Mouse (Mus musculus) midbrain, postnatal 0 days (tissue): ENCODE results near the gene Tgfbr2. TPM values are rescaled to one million over a fixed set of nuclear protein-coding genes. Genes with fewer than 3 reads are reported as not detected.

ENCODE experiments used
- ATAC-seq: fragments of 200-750 bp; cut with Nextera tagmentation; 2 replicates; pipeline ENCODE4 v1.8.0; 2017; ENCODE audit warnings: moderate number of reproducible peaks, mild to moderate bottlenecking, moderate TSS enrichment, moderate library complexity; ENCODE audit not compliant: low FRiP score
- DNase-seq: peaks from one replicate; pipeline ENCODE4 v3.0.0-alpha.2; 2015; ENCODE audit warnings: low spot score
- H3K27ac ChIP-seq: fragments of 300-500 bp; sonication (generic); 2 replicates; pipeline ENCODE4 v1.5.1; 2014; ENCODE audit warnings: low read depth, mild to moderate bottlenecking, low read length, mixed read lengths
- H3K27me3 ChIP-seq: fragments of 300-500 bp; sonication (generic); 2 replicates; pipeline ENCODE4 v1.6.1; 2014; ENCODE audit warnings: low read length, control low read depth, mixed read lengths; ENCODE audit not compliant: insufficient read depth
- H3K36me3 ChIP-seq: fragments of 300-500 bp; sonication (generic); 2 replicates; pipeline ENCODE4 v1.6.1; 2014; ENCODE audit warnings: low read length, control low read depth, mixed read lengths; ENCODE audit not compliant: insufficient read depth
- H3K4me1 ChIP-seq: fragments of 300-500 bp; sonication (generic); 2 replicates; pipeline ENCODE4 v1.6.1; 2014; ENCODE audit warnings: mild to moderate bottlenecking, control low read depth, antibody characterized with exemption, low read length, mixed read lengths; ENCODE audit not compliant: insufficient read depth
- H3K4me2 ChIP-seq: fragments of 300-500 bp; sonication (generic); 2 replicates; pipeline ENCODE4 v1.6.1; 2014; ENCODE audit warnings: low read depth, mild to moderate bottlenecking, low read length, mixed read lengths; ENCODE audit not compliant: poor library complexity, severe bottlenecking
- H3K4me3 ChIP-seq: fragments of 300-500 bp; sonication (generic); 2 replicates; pipeline ENCODE4 v1.5.1; 2014; ENCODE audit warnings: low read depth, mild to moderate bottlenecking, low read length, moderate library complexity
- H3K9ac ChIP-seq: fragments of 300-500 bp; sonication (generic); replicated peaks from 2 replicates; pipeline ENCODE4 v1.6.1; 2014; ENCODE audit warnings: mild to moderate bottlenecking, low read length, moderate library complexity, mixed read lengths; ENCODE audit not compliant: poor library complexity, severe bottlenecking
- H3K9me3 ChIP-seq: fragments of 300-500 bp; sonication (generic); 2 replicates; pipeline ENCODE4 v1.6.1; 2016; ENCODE audit warnings: low read length, control low read depth
- CTCF ChIP-seq: IDR thresholded peaks from 2 replicates; pipeline ENCODE4 v1.5.1; 2016; ENCODE audit warnings: antibody characterized with exemption, mild to moderate bottlenecking
- WGBS: fragments of 180-500 bp; shearing (Covaris S2); extraction: QIAGEN DNeasy Blood & Tissue Kit; methylation state at CpG from one replicate; pipeline ENCODE4 v1.1.7; 2014; 5-methylcytosine and 5-hydroxymethylcytosine counted together
- polyA plus RNA-seq: library from polyadenylated mRNA; unstranded; fragments of >200 nt; fragmentation: Nextera tagmentation; extraction: Ambion mirVana; gene quantifications from 2 replicates; pipeline ENCODE4 v1.2.1, GENCODE M21; 2015
- total RNA-seq: library from RNA; depleted of rRNA; stranded (reverse); fragments of >200 nt; gene quantifications from 2 replicates; pipeline ENCODE4 v1.2.3, GENCODE M21; 2014; rRNA removed

Tgfbr2 gene
- total RNA-seq (20.3 and 21.8 TPM in 2 replicates), polyA plus RNA-seq (6.7 and 7.2 TPM in 2 replicates)

DNA sequence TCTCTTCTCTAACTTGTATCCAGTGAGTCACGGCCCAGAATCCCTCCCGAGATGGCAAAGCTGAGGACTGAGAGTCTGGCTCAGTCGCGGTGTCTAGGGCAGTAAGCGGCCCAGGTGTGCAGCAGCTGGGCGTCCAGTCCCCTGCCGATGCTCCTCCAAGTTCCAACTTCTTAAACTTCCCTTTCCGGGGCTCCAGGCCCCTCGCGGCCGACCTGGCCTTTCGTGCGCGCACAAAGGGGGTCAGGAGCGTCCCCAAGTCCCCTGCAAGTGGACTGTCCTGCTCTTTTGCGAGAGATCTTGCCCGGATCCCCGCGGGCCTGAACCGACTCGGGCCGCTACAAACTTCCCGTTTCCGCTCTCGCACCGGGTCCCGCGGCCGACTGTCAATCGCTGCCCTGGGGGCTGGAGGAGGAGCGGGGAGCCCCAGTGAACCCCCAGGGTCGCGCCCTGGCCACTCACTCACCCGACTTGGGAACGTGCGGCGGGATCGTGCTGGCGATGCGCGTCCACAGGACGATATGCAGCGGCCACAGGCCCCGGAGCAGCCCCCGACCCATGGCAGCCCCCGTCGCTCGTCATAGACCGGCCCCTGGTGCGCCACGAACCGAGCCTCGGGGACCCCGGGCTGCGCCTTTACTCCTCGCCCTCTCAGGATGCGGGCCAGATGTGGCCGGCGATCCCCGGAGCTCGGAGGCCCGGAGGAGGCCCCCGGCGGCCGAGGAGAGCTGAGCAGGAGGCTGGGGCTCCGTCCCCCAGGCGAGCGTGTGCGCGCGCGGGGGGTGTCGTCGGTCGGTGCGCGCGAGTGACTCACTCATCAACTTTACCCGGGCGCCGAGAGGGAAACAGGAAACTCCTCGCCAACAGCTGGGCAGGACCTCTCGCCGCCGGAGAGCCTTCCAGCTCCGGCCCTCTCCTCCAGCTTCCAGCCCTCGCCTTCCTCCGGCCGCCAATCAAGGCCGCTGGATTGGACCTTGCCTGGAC is at the start of gene Tgfbr2:
TSS of gene Tgfbr2 (minus strand) at position 880 of the 981 bp plus-strand sequence.
- WGBS, result under 1% methylated on average over 87 of the region's 90 CpGs
- H3K4me2 ChIP-seq, result peak within 1 kb of the TSS; percentile 96
- no peaks in the 10 kb centered on the region for H3K36me3 ChIP-seq
- no peaks in the 10 kb centered on the region for H3K9me3 ChIP-seq
- H3K9ac ChIP-seq, result peak within 1 kb of the TSS; percentile 65
- no peak for ATAC-seq
- peaks cover 8% of the 10 kb centered on the region; the same call in 1 of the 2 replicates for H3K27me3 ChIP-seq
- H3K4me1 ChIP-seq, result 0 out of 2 replicates have a peak, but pooled peaks cover 3% of the 10 kb centered on the region
- H3K27ac ChIP-seq, result peak within 1 kb of the TSS; percentile 70
- TF ChIP-seq CTCF, result no peak
- H3K4me3 ChIP-seq, result peak within 1 kb of the TSS; percentile 61
- DNase-seq, result peak; percentile 42

DNA sequence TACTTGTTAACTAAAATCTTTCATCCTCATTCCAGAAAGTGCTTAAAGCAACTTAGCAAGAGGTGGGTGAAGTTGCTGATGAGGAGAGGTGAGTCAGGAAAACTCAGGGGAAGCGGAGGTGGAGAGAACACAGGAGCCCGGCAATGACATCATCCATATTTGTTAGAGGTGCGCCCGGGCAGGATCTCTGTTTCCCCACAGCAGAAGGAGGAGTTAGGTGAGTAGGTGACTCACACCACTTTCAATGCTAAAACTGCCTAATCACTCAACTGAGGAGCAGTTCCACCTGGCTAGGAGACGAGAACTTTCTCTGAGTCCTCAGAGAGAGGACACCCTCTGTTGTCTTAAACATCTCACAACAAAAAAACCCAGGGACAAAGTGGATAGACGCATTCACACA is 48.2 kb upstream of the Tgfbr2 start:
- Histone ChIP-seq H3K36me3 (no peaks in the 10 kb centered on the region), H3K27me3 (no peaks in the 10 kb centered on the region), H3K4me1 (no peaks in the 10 kb centered on the region), H3K27ac (no peak overlapping the region), H3K9ac (no peak overlapping the region), H3K9me3 (no peaks in the 10 kb centered on the region), H3K4me2 (no peak overlapping the region), H3K4me3 (no peak overlapping the region)
- DNase-seq (no peak), ATAC-seq (no peak)
- 87% methylated on average over 6 of the region's 6 CpGs for WGBS
- TF ChIP-seq CTCF, result no peak

DNA sequence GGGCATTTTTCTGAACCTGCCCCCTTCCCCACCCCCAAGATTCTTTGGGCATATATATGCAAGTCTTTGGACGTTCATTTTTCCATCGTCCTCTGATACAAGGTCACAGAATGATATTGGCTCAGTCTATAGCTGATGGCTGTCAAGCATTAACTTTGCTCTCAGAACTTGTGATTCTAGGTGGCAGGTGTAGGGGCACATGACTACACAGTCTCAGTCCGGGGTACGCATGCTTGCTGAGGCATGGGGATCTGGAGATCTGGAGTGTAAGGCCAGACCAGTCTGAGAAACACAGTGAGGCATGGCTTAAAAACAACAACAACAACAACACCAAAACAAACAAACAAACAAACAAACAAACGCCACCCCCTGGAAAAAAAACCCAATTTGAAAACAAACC is 47.5 kb upstream of the Tgfbr2 start:
- TF ChIP-seq CTCF, result no peak
- WGBS, result 93% methylated on average over 5 of the region's 5 CpGs

DNA sequence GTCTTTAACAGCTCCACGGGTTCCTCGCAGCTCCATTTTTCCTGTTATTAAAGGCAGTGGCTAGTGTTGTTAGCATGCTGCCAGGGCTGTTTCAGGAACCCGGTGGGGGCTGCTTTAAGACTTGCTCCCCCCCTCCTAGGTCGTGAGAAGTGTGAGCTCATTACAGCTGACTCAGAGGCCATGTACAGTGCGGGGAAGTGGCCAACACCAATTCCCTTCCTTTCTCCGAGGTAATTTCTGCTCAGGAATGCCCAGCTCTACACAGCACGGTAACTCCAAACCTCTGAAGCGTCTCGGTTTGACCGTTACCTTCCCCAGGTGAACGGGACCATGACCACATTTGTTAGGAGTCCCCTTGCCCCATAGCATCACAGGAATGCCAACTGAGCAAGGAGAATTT is 46.8 kb upstream of the Tgfbr2 start:
- Histone ChIP-seq H3K36me3 (no peaks in the 10 kb centered on the region), H3K4me3 (no peak overlapping the region), H3K27ac (no peak overlapping the region), H3K27me3 (no peaks in the 10 kb centered on the region), H3K9me3 (no peaks in the 10 kb centered on the region), H3K4me2 (no peak overlapping the region), H3K9ac (no peak overlapping the region), H3K4me1 (no peaks in the 10 kb centered on the region)
- no peak for DNase-seq
- whole genome bisulfite sequencing, result 75% methylated on average over 11 of the region's 11 CpGs
- TF ChIP-seq CTCF, result no peak
- ATAC-seq, result no peak

More for the DNA sequence above, 47.5 kb upstream of the Tgfbr2 start:
- Histone ChIP-seq H3K4me2 (no peak overlapping the region), H3K27ac (no peak overlapping the region), H3K9ac (no peak overlapping the region), H3K4me1 (no peaks in the 10 kb centered on the region), H3K4me3 (no peak overlapping the region), H3K9me3 (no peaks in the 10 kb centered on the region), H3K27me3 (no peaks in the 10 kb centered on the region), H3K36me3 (no peaks in the 10 kb centered on the region)
- ATAC-seq (no peak), DNase-seq (no peak)

DNA sequence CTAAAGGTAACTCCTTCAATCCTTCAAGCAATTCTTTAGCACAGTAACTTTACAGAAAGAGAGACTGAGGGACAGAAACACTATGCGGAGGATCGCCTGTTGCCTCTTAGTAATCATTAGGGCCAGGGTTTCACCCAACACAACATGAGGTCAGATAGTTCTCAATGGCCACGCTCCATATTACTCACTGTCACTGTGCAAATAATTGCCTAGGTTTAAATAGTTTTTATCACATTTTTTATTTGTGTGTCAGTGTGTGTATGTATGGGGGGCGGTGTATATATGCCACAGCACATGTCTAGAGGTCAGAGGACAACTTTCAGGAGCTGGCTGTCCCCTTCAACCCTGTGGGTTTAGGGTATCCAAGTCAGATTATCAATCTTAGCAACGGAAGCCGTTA is 46.4 kb upstream of the Tgfbr2 start:
- DNase-seq, result no peak
- H3K36me3 ChIP-seq, result no peaks in the 10 kb centered on the region
- no peak for TF ChIP-seq CTCF
- H3K4me3 ChIP-seq, result no peak overlapping the region
- no peaks in the 10 kb centered on the region for H3K27me3 ChIP-seq
- H3K4me2 ChIP-seq, result no peak overlapping the region
- no peaks in the 10 kb centered on the region for H3K4me1 ChIP-seq
- H3K9me3 ChIP-seq, result no peaks in the 10 kb centered on the region
- 82% methylated on average over 6 of the region's 6 CpGs for WGBS
- no peak for ATAC-seq
- H3K9ac ChIP-seq, result no peak overlapping the region
- H3K27ac ChIP-seq, result no peak overlapping the region

DNA sequence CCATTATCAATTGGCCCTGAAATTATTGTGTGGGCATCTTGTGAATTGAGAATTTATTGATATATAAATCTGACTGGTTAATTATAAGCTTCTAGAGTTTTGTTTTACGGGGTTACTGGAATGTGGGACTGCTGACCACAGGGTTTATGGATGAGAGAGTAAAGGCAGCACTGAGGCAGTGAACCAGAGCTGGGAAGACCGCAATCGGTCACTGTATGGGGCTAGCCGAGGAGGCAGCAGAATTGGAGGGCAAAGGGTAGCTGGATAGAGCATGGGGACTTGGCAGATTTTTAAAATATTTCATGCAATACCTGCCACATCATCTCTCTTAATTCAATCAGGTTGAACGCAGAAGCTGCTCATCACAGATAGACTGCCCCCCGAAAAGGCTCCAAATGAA is 45.5 kb upstream of the Tgfbr2 start:
- Histone ChIP-seq H3K4me1 (no peaks in the 10 kb centered on the region), H3K4me2 (no peak overlapping the region), H3K36me3 (no peaks in the 10 kb centered on the region), H3K9ac (no peak overlapping the region), H3K4me3 (no peak overlapping the region), H3K27ac (no peak overlapping the region), H3K9me3 (no peaks in the 10 kb centered on the region), H3K27me3 (no peaks in the 10 kb centered on the region)
- TF ChIP-seq CTCF, result no peak
- WGBS, result 90% methylated on average over 6 of the region's 6 CpGs
- DNase-seq, result no peak
- no peak for ATAC-seq
